Mouse (Mus musculus): ENCODE measurements around the gene Mto1. TPM values are rescaled to one million over a fixed set of nuclear protein-coding genes. Genes with fewer than 3 reads are reported as not detected.

Mto1 gene
- polyA plus RNA-seq, 1 experiment from 2014 or later = 26.4 TPM

DNA sequence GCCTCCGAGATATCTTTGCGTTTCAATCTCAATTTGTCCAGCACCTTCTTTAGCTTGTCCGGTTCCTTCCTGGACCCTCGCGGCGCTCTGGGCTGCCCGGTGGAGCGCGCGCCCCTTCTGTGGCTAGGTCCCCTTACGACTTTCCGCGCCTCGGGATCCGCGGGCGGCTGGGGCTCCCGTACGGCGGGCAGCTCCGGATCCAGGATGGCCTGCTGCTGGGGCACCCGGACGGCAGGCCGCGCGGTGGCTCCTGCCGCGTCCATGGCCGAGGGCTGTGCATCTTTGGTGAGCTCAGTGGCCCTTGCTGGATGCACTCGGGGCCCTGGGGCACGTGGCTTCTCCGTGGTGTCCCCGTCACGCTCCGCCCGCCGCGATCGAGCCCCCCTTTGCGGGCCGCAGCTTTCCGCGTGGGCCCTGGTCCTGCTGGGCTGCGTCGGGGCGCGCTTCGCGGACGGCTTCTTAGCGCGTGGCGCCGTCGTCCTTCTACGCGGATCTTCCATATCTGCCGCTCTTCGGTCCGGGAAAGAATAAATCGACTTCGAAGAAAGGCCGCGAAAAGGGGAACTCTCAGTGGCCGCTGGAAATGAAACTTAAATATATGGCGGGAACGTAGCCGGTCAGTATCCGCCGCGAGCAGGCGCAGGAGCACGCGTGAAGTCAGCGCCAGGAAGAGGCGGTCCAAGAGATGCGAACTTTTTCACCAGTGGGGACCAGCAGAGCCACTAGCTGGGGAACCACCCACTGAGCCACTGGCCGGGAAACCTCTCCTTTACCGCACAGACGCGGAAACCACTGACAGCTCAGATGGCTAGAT, 5.2 kb upstream of the Mto1 start, which contains the start of gene Cgas:
Gene Cgas (minus strand): TSS at position 659 of the 814 bp plus-strand sequence.
- Histone ChIP-seq H3K27ac (replicated peaks) (no peak within 1 kb of the TSS), H3K36me3 (no peaks in the 10 kb centered on the region), H3K4me3 (peak within 1 kb of the TSS; percentile 57), H3K9ac (peak within 1 kb of the TSS; percentile 75), H3K27me3 (replicated peaks) (peaks cover 83% of the 10 kb centered on the region), H3K9me3 (no peaks in the 10 kb centered on the region), H3K4me2 (peak within 1 kb of the TSS; percentile 87), H3K4me1 (peaks cover 21% of the 10 kb centered on the region)
- no peak for ATAC-seq (ENCODE audit: extremely low read depth, insufficient number of reproducible peaks, low FRiP score, low TSS enrichment)
- WGBS = 1% methylated on average over 81 of the region's 81 CpGs

DNA sequence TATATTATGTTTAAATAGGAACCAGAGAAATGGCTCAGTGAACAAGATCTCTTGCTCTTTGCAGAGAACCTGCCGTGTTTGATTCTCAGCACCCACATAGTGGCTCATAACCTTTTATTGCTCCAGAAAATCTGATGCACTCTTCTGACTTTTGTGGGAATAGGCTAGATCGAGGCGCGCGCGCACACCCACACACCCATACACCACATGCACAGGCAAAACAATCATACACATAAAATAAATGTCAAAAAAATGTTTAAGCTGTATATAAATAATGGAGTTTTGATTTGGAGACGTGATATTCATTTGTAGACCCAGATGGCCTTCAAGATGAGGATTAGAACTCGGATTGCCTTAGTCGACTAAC, 419 bp upstream of the Mto1 start:
- peaks cover 18% of the 10 kb centered on the region for H3K36me3 ChIP-seq
- no peaks in the 10 kb centered on the region for H3K9me3 ChIP-seq
- peak overlapping the region; percentile 97 for H3K4me3 ChIP-seq
- 31% methylated on average over 9 of the region's 9 CpGs for WGBS
- peak overlapping the region; percentile 80 for H3K4me2 ChIP-seq
- peak overlapping the region; percentile 97 for H3K9ac ChIP-seq
- peaks cover 46% of the 10 kb centered on the region for H3K27me3 ChIP-seq (replicated peaks)
- no peak overlapping the region for H3K27ac ChIP-seq (replicated peaks)
- no peak for ATAC-seq (ENCODE audit: extremely low read depth, insufficient number of reproducible peaks, low FRiP score, low TSS enrichment)
- H3K4me1 ChIP-seq = peaks cover 20% of the 10 kb centered on the region

DNA sequence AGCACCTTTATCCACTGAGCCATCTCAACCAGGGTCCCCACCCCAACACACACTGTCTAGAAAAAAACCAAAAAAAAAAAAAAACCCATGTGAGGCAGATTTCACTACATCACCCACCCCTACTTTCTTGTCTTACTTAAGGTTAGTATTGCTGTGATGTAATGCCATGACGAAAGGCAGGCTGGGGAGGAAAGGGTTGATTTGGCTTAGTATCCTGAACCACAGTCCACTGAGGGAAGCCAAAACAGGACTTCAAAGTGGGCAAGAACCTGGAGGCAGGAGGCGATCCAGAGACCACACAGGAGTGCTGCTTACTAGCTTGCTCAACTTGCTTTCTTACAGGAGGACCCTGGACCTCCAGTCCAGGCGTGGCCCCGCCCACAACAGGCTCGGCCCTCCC, 2.4 kb downstream of the Mto1 start:
- no peak for ATAC-seq (ENCODE audit: extremely low read depth, insufficient number of reproducible peaks, low FRiP score, low TSS enrichment)
- Histone ChIP-seq H3K36me3 (peaks cover 42% of the 10 kb centered on the region), H3K4me2 (no peak overlapping the region), H3K27ac (replicated peaks) (no peak overlapping the region), H3K27me3 (replicated peaks) (peaks cover 18% of the 10 kb centered on the region), H3K9me3 (no peaks in the 10 kb centered on the region), H3K4me1 (peaks cover 13% of the 10 kb centered on the region), H3K4me3 (no peak overlapping the region), H3K9ac (no peak overlapping the region)
- 77% methylated on average over 5 of the region's 5 CpGs for WGBS

DNA sequence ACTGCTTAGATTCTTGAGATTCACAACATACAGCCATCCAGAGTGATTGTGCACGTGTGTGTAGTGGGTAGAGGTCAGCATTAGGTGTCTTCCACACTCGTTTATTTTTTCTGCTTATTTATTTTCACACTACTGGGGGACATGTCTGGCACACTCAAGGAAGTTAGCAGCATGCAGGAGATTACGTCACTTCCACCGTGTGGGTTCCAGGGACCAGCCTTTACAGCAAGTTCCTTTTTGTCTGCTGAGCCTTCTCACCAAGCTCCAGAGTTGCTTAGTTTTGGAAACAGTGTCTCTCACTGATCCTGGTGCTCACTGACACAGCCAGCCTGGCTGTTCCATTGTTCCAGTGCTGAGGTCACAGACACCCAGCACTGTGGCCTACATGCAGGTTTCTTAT, 3.4 kb downstream of the Mto1 start:
- Histone ChIP-seq H3K36me3 (peaks cover 49% of the 10 kb centered on the region), H3K27ac (replicated peaks) (no peak overlapping the region), H3K4me3 (no peak overlapping the region), H3K27me3 (replicated peaks) (peaks cover 8% of the 10 kb centered on the region), H3K4me2 (no peak overlapping the region), H3K9me3 (no peaks in the 10 kb centered on the region), H3K9ac (no peak overlapping the region), H3K4me1 (peaks cover 13% of the 10 kb centered on the region)
- no peak for ATAC-seq (ENCODE audit: extremely low read depth, insufficient number of reproducible peaks, low FRiP score, low TSS enrichment)
- 71% methylated on average over 4 of the region's 4 CpGs for WGBS

DNA sequence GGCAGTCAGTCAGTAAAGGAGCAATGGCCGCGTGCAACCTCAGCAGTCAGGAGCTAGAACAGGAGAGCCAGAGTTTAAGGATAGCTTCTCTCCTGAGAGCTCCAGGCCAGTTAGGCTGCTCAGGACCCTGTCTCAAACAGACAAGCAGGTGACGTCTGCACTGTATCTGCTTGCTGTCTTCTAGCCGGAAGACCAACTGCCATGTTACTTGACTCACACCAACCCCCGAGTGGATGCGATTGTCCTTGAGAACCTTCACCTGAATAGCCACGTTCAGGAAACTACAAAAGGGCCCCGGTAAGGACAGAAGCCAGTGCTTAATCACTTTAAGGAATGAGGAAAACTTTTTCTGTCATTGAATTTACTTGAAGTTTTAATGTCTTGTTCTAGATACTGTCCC, 9.0 kb downstream of the Mto1 start:
- H3K4me1 ChIP-seq = no peaks in the 10 kb centered on the region
- peaks cover 88% of the 10 kb centered on the region for H3K36me3 ChIP-seq
- no peak overlapping the region for H3K4me3 ChIP-seq
- no peaks in the 10 kb centered on the region for H3K27me3 ChIP-seq (replicated peaks)
- H3K4me2 ChIP-seq = no peak overlapping the region
- no peak overlapping the region for H3K27ac ChIP-seq (replicated peaks)
- 78% methylated on average over 8 of the region's 8 CpGs for WGBS
- H3K9me3 ChIP-seq = no peaks in the 10 kb centered on the region
- H3K9ac ChIP-seq = no peak overlapping the region
- no peak for ATAC-seq (ENCODE audit: extremely low read depth, insufficient number of reproducible peaks, low FRiP score, low TSS enrichment)

DNA sequence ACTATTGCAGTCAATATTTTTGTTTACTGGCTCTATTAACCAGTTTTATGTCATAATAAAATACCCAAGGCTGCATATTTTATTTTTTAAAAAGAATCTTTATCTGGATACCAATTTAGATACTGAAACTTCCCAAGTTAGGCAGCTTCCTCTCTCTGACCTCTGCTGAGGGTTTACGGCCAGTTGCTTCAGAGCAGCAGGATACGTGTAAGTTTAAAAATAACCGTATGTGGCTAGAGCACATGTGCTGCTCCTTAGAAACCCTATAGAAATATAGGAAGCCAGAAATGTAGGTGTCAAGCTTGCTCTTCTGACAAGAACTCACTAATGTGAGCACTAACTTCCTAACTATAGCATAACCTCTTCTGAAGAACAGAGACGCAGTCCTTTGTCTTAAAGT, 15.3 kb downstream of the Mto1 start:
- H3K36me3 ChIP-seq = peaks cover 97% of the 10 kb centered on the region
- WGBS = 77% methylated on average over 4 of the region's 4 CpGs

DNA sequence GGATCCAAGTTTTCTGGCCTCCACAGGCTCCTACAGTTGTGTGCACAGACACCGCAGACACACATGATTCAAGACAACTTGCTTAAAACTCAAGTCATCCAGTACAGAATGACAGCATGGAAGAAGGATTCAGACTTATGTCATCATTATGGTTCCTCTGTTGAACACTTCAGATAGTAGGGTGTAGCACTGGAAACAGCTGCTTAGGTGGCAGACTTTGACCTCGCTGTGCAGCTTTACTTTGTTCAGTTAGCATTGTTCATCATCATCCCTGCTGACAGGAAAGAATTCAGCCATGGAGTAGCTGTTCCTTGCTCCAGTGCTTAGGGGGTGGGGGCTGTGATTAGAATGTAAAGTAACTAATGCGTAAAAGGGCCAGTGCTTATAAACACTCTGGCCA, 17.7 kb downstream of the Mto1 start:
- Histone ChIP-seq H3K4me3 (no peak overlapping the region), H3K4me2 (no peak overlapping the region), H3K9me3 (no peaks in the 10 kb centered on the region), H3K4me1 (no peaks in the 10 kb centered on the region), H3K27ac (replicated peaks) (no peak overlapping the region), H3K9ac (no peak overlapping the region), H3K36me3 (peaks cover 98% of the 10 kb centered on the region), H3K27me3 (replicated peaks) (no peaks in the 10 kb centered on the region)
- 80% methylated on average over 3 of the region's 3 CpGs for WGBS
- ATAC-seq (ENCODE audit: extremely low read depth, insufficient number of reproducible peaks, low FRiP score, low TSS enrichment) = no peak

More for the DNA sequence above, 15.3 kb downstream of the Mto1 start:
- H3K4me3 ChIP-seq = no peak overlapping the region
- H3K27ac ChIP-seq (replicated peaks) = no peak overlapping the region
- H3K9ac ChIP-seq = no peak overlapping the region
- no peaks in the 10 kb centered on the region for H3K4me1 ChIP-seq
- no peak overlapping the region for H3K4me2 ChIP-seq
- no peaks in the 10 kb centered on the region for H3K27me3 ChIP-seq (replicated peaks)
- ATAC-seq (ENCODE audit: extremely low read depth, insufficient number of reproducible peaks, low FRiP score, low TSS enrichment) = no peak
- no peaks in the 10 kb centered on the region for H3K9me3 ChIP-seq

DNA sequence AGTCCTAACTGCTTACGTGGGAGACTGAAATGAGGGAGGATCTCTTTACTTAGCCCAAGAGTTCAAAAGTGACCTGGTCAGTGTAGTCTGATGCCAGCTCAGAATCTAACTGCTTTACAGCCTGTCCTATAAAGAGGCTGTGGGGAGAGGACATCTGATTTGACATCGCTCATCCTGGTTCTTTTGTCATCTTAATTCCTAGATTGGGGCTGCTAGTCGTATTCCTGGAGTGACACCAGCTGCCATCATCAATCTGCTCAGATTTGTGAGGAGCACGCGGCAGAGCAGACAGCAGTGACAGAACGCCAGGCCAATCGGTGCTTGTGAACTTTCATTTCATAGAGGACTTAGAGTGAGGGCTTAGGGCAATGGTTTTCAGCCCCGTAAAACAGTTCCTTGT, 25.6 kb downstream of the Mto1 start:
- no peak overlapping the region for H3K27ac ChIP-seq (replicated peaks)
- H3K4me2 ChIP-seq = no peak overlapping the region
- no peak for ATAC-seq (ENCODE audit: extremely low read depth, insufficient number of reproducible peaks, low FRiP score, low TSS enrichment)
- no peaks in the 10 kb centered on the region for H3K27me3 ChIP-seq (replicated peaks)
- H3K4me3 ChIP-seq = no peak overlapping the region
- peaks cover 84% of the 10 kb centered on the region for H3K36me3 ChIP-seq
- H3K9me3 ChIP-seq = no peaks in the 10 kb centered on the region
- no peak overlapping the region for H3K9ac ChIP-seq
- peaks cover 8% of the 10 kb centered on the region for H3K4me1 ChIP-seq
- WGBS = 83% methylated on average over 8 of the region's 8 CpGs

DNA sequence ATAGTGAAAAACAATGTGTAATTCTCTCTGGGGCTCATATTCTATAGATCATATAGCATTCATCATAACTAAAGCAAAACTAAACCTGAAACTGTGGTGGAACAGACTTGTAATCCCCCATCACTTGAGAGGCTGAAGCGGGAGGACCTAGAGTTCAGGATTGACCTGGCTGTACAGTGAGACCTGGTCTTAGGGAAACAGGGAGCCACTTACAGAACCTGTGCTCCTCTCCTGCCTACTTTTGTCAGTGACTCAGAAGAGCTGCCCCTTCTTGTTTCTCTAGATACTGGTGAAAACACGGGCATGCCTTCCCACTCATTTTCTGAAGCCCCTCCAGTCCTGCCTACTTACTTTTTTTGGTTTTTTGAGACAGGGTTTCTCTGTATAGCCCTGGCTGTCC, 26.3 kb downstream of the Mto1 start:
- Histone ChIP-seq H3K9me3 (no peaks in the 10 kb centered on the region), H3K9ac (no peak overlapping the region), H3K4me2 (no peak overlapping the region), H3K4me1 (peaks cover 15% of the 10 kb centered on the region), H3K27ac (replicated peaks) (no peak overlapping the region), H3K27me3 (replicated peaks) (no peaks in the 10 kb centered on the region), H3K36me3 (peaks cover 84% of the 10 kb centered on the region), H3K4me3 (no peak overlapping the region)
- no peak for ATAC-seq (ENCODE audit: extremely low read depth, insufficient number of reproducible peaks, low FRiP score, low TSS enrichment)
- 82% methylated on average over 2 of the region's 2 CpGs for WGBS

DNA sequence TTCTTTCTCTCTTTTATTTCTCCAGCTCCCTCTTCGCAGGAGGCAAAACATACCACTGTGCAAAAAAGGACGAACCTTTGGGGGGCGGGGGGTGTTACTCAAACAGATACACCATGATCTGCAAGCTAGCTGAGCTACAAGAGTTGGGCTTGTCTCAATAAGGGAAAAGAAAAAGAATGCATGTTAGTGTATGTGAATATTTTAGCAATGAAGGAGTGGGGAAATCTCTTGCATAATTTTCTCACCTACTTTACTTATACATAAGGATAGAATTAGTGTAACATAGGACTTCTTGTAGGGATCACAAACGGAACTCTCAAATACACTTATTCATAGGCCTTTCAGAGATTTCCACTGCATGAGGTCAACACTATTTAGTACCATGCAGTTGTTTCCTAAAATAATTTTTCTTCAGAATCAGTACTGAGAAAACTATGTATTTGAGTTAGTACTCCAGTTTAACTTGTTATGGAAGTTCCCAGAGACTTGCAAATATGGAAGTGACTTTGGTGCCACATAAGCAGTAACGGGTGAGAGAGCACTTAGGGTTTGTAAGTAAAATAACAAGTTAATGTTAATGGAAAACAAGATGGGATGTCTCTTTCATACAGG, 26.9 kb downstream of the Mto1 start:
- Histone ChIP-seq H3K4me3 (no peak overlapping the region), H3K9me3 (no peaks in the 10 kb centered on the region), H3K4me1 (peaks cover 19% of the 10 kb centered on the region), H3K4me2 (no peak overlapping the region), H3K27me3 (replicated peaks) (no peaks in the 10 kb centered on the region), H3K9ac (no peak overlapping the region), H3K27ac (replicated peaks) (no peak overlapping the region), H3K36me3 (peaks cover 83% of the 10 kb centered on the region)
- ATAC-seq (ENCODE audit: extremely low read depth, insufficient number of reproducible peaks, low FRiP score, low TSS enrichment) = no peak
- WGBS = 80% methylated on average over 5 of the region's 5 CpGs

DNA sequence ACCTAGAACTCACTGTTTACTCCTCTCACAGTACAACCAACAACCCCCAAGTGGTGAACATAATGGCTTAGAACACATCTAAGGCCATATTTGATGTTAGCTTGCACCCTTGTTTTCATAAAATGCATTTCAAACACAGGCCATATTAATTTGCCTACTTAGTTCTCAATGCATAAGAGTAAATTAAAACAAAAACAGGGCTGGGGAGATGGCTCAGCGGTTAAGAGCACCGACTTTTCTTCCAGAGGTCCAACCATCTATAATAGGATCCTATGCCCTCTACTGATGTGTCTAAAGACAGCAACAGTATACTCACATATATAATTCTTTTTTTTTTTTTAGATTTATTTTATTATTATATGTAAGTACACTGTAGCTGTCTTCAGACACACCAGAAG, 27.4 kb downstream of the Mto1 start:
- peaks cover 83% of the 10 kb centered on the region for H3K36me3 ChIP-seq
- 84% methylated on average over 2 of the region's 2 CpGs for WGBS
- H3K27ac ChIP-seq (replicated peaks) = no peak overlapping the region

DNA sequence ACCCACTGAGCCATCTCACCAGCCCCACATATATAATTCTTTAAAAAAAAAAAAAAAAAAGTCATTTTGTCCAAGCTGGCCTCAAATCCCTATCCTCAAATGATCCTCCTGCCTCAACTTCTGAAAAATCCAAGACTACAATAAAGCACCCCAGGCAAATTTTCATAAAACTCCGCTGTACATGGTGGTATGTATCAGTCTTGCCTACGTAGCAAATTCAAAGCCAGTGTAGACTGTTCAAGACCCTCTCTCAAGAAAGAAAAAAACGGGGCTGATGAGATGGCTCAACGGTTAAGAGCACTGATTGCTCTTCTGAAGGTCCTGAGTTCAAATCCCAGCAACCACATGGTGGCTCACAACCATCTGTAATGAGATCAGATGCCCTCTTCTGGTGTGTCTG, 27.9 kb downstream of the Mto1 start:
- Histone ChIP-seq H3K9ac (no peak overlapping the region), H3K9me3 (no peaks in the 10 kb centered on the region), H3K27me3 (replicated peaks) (no peaks in the 10 kb centered on the region), H3K27ac (replicated peaks) (no peak overlapping the region), H3K36me3 (peaks cover 79% of the 10 kb centered on the region), H3K4me2 (no peak overlapping the region), H3K4me3 (no peak overlapping the region), H3K4me1 (peaks cover 19% of the 10 kb centered on the region)
- no peak for ATAC-seq (ENCODE audit: extremely low read depth, insufficient number of reproducible peaks, low FRiP score, low TSS enrichment)
- WGBS = 85% methylated on average over 4 of the region's 4 CpGs

More for the DNA sequence above, 27.4 kb downstream of the Mto1 start:
- H3K4me1 ChIP-seq = peaks cover 19% of the 10 kb centered on the region
- H3K4me3 ChIP-seq = no peak overlapping the region
- H3K27me3 ChIP-seq (replicated peaks) = no peaks in the 10 kb centered on the region
- ATAC-seq (ENCODE audit: extremely low read depth, insufficient number of reproducible peaks, low FRiP score, low TSS enrichment) = no peak
- no peak overlapping the region for H3K9ac ChIP-seq
- H3K4me2 ChIP-seq = no peak overlapping the region
- H3K9me3 ChIP-seq = no peaks in the 10 kb centered on the region

Data from heart, embryonic 13.5 days (tissue).